Mouse (Mus musculus) heart, embryonic 14.5 days (tissue): Measurements from ENCODE around the gene Pin1rt1. TPM values are rescaled to one million over a fixed set of nuclear protein-coding genes. Genes with fewer than 3 reads are reported as not detected.

Experiments
- ATAC-seq: fragments of 200-750 bp; cut with Nextera tagmentation; 2 replicates; pipeline ENCODE4 v1.8.0; 2017; ENCODE audit warnings: low read depth, moderate TSS enrichment; ENCODE audit not compliant: insufficient number of reproducible peaks, insufficient read depth, low FRiP score
- H3K27ac ChIP-seq, 2 experiments: fragments of 200-500 bp in 1 of 2; fragments of 300-500 bp in 1 of 2; sonication (generic) in 1 of 2; replicated peaks in 1 of 2; 2 replicates each; pipeline ENCODE4 v1.5.1; 2012 to 2014; ENCODE audit warnings: low read depth in 2 of 2, low read length in 2 of 2, control low read depth in 1 of 2, mild to moderate bottlenecking in 1 of 2, mixed read lengths in 1 of 2; ENCODE audit not compliant: control insufficient read depth in 1 of 2, insufficient read depth in 1 of 2
- H3K27me3 ChIP-seq: fragments of 300-500 bp; sonication (generic); 2 replicates; pipeline ENCODE4 v1.6.1; 2014; ENCODE audit warnings: mild to moderate bottlenecking, low read length, control low read depth; ENCODE audit not compliant: control insufficient read depth, insufficient read depth
- H3K36me3 ChIP-seq: fragments of 300-500 bp; sonication (generic); 2 replicates; pipeline ENCODE4 v1.6.1; 2014; ENCODE audit warnings: mild to moderate bottlenecking, control low read depth, low read length, mixed read lengths; ENCODE audit not compliant: control insufficient read depth, insufficient read depth
- H3K4me1 ChIP-seq, 2 experiments: fragments of 200-500 bp in 1 of 2; fragments of 300-500 bp in 1 of 2; sonication (generic) in 1 of 2; 2 replicates each; pipeline ENCODE4 v1.6.1; 2012 to 2014; ENCODE audit warnings: low read length in 2 of 2, control low read depth in 1 of 2, mixed read lengths in 1 of 2; ENCODE audit not compliant: control insufficient read depth in 2 of 2, insufficient read depth in 2 of 2
- H3K4me2 ChIP-seq: fragments of 300-500 bp; sonication (generic); 2 replicates; pipeline ENCODE4 v1.6.1; 2014; ENCODE audit warnings: mild to moderate bottlenecking, low read length
- H3K4me3 ChIP-seq, 2 experiments: fragments of 200-500 bp in 1 of 2; fragments of 300-500 bp in 1 of 2; sonication (generic) in 1 of 2; 2 replicates each; pipeline ENCODE4 v1.5.1; 2012 to 2014; ENCODE audit warnings: low read length in 2 of 2, mild to moderate bottlenecking in 2 of 2, control low read depth in 1 of 2, low read depth in 1 of 2, moderate library complexity in 1 of 2; ENCODE audit not compliant: control insufficient read depth in 1 of 2, insufficient read depth in 1 of 2
- H3K9ac ChIP-seq: fragments of 300-500 bp; sonication (generic); 2 replicates; pipeline ENCODE4 v1.6.1; 2014; ENCODE audit warnings: mild to moderate bottlenecking, low read length
- H3K9me3 ChIP-seq: fragments of 300-500 bp; sonication (generic); 2 replicates; pipeline ENCODE4 v1.6.1; 2016; ENCODE audit warnings: low read length, control low read depth; ENCODE audit not compliant: control insufficient read depth
- WGBS: fragments of 180-500 bp; shearing (Covaris S2); extraction: QIAGEN DNeasy Blood & Tissue Kit; methylation state at CpG from one replicate; pipeline ENCODE4 v1.1.7; 2014; 5-methylcytosine and 5-hydroxymethylcytosine counted together
- polyA plus RNA-seq: library from polyadenylated mRNA; unstranded; fragments of >200 nt; fragmentation: Nextera tagmentation; extraction: Ambion mirVana; gene quantifications from 2 replicates; pipeline ENCODE4 v1.2.1, GENCODE M21; 2014

Gene Pin1rt1
- polyA plus RNA-seq, 1 experiment from 2014 or later: not detected

DNA sequence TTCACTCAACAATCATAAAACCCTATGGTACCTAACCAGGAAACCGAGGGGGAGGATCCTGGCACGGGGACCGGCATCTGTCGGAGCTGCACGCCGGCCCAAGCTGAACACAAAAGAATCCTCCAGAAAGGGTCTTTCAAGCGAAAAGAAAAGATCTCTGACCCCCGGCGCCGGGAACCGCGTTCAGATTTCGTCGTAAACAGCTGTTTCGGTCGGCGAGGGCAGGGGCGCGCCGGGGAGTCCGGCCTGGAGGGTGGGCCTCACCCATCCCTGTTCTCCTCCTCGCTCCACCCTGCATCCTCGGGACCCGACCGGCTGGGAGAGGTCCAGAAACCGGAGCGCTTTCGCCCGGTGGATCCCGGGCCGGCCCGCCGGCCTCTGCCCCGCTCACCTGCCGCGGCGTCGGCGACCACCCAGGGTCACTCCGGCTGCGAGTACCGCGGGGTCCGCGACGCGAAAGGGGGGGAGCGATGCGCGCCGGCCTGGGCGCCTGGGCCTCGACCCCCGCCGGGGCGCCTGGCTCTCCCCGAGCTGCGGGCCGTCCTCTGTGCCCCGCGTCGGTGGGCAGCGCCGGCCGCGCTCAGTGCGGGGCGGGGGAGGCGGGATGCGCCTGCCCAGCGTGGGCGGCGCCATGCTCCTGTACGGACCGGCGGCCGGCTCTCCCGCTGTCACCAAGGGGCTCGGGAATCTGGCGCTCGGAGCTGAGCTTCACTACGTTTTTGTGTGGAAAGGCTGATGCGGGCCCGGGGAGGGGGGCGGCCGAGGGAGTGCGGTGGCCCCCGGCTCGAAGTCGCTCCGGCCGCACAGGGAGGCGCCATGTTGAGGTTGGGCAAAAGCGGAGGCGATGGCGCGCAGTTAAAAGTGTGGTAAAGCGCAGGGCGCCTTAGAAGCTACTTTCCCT lies 4.3 kb downstream of the Pin1rt1 start, which contains the start of gene Tcp11l1:
Tcp11l1 (minus strand) TSS at position 585 of the 901 bp plus-strand sequence.
- ATAC-seq: peak; percentile 74; the same call in 1 of the 2 replicates
- Histone ChIP-seq H3K27ac (peak within 1 kb of the TSS; percentile 42 to 78), H3K9me3 (no peaks in the 10 kb centered on the region)

DNA sequence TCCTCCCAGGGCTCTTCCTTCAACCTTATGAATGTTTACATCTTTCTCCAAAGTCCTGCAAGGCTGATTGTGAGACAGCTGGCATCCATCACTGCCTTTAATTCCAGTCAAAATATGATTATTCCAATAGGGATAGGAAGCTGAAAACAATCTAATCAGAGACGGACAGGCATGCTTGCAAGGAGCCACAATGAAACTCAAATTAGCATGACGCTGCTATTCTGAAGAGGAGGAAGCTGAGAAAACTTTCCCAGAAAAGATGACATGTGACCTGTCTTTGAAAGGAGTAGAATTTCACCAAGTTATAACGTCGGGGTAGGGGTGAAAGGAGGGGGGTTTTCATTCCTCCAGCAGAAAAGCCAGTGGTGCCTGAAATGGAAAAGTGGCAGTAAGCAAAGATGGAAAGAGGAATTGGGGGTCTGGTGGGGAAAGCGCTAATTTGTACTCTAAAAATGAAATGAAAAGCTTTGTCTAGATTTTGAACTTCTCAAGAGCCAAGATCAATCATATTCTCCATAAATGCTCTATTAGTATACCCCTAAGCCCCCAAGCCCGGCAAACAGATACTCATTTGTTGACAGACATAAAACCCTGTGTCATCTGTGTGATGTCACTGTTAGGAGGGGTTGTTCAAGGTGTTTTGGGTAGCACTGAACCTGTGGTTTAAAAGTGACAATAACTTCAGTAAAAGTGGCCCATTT lies 5.4 kb downstream of the Pin1rt1 start:
- Histone ChIP-seq H3K36me3 (peaks cover 7% of the 10 kb centered on the region; the same call in 1 of the 2 replicates), H3K27me3 (no peaks in the 10 kb centered on the region), H3K4me1 (peaks cover 5 to 17% of the 10 kb centered on the region in 2 experiments), H3K27ac (no peak overlapping the region), H3K4me2 (peak overlapping the region; percentile 65), H3K4me3 (peak overlapping the region in 1 of 2 experiments; percentile 84; a peak in 2 of 4 replicates), H3K9me3 (no peaks in the 10 kb centered on the region), H3K9ac (no peak overlapping the region)
- ATAC-seq: no peak
- WGBS: 40% methylated on average over 6 of the region's 6 CpGs

More for the DNA sequence above, 4.3 kb downstream of the Pin1rt1 start, which contains the start of gene Tcp11l1:
- Histone ChIP-seq H3K36me3 (no peaks in the 10 kb centered on the region), H3K4me2 (peak within 1 kb of the TSS; percentile 65), H3K4me1 (peaks cover 5 to 17% of the 10 kb centered on the region in 2 experiments), H3K4me3 (peak within 1 kb of the TSS; percentile 84 to 89), H3K27me3 (no peaks in the 10 kb centered on the region), H3K9ac (peak within 1 kb of the TSS; percentile 82)
- under 1% methylated on average over 75 of the region's 99 CpGs for WGBS

DNA sequence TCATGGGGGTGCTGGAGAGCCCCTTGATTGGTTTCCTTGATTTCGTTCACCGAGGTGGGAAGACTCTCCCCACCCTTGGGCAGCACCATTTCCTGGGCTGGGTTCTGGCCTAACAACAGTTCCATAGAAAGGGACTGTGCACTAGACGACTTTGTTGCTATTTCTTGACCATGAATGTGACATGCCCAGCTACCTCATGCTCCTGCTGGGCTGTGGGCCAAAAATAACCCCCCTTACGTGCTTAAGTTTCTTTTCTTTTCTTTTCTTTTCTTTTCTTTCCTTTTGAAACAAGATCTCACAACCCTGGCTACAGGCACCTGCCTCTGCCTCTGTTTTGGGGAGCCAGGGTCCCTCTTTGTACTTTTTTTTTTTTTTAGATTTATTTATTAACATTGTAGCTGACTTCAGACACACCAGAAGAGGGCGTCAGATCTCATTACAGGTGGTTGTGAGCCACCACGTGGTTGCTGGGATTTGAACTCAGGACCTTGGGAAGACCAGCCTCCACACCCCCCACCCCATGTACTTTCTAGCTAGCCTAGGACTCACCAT lies 6.3 kb downstream of the Pin1rt1 start:
- Histone ChIP-seq H3K27me3 (no peaks in the 10 kb centered on the region), H3K4me2 (no peak overlapping the region), H3K36me3 (peaks cover 16% of the 10 kb centered on the region; the same call in 1 of the 2 replicates), H3K9ac (peak overlapping the region; percentile 3; the same call in 1 of the 2 replicates), H3K4me1 (peaks cover 5 to 17% of the 10 kb centered on the region in 2 experiments), H3K27ac (no peak overlapping the region; a peak in 1 of 4 replicates), H3K9me3 (no peaks in the 10 kb centered on the region), H3K4me3 (no peak overlapping the region)
- no peak for ATAC-seq
- 29% methylated on average over 6 of the region's 6 CpGs for WGBS

DNA sequence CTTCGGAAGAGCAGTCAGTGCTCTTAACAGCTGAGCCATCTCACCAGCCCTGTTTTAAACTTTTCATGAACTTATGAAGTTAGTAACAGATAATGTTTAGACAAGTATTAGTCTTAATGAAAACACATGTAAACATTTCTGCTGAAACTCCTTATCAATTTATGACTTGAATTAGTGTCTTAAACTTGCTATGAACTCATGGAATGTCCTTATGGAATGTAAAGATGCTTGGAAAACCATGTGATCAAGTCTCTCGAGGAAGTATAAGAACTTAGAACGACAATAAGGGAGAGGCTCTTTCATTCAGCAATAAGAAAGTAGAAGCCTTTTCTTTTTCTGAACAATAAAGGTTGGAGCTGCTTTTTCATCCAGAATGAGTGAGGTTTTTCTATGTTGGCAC lies 11.8 kb downstream of the Pin1rt1 start:
- ATAC-seq: no peak
- no peak overlapping the region for H3K9ac ChIP-seq
- H3K4me2 ChIP-seq: no peak overlapping the region
- no peak overlapping the region for H3K27ac ChIP-seq
- H3K9me3 ChIP-seq: no peaks in the 10 kb centered on the region
- WGBS: 86% methylated on average over 3 of the region's 3 CpGs
- H3K4me3 ChIP-seq: no peak overlapping the region
- H3K27me3 ChIP-seq: no peaks in the 10 kb centered on the region
- peaks cover 25% of the 10 kb centered on the region; the same call in 1 of the 2 replicates for H3K36me3 ChIP-seq
- no peaks in the 10 kb centered on the region; a peak in 1 of 4 replicates for H3K4me1 ChIP-seq

DNA sequence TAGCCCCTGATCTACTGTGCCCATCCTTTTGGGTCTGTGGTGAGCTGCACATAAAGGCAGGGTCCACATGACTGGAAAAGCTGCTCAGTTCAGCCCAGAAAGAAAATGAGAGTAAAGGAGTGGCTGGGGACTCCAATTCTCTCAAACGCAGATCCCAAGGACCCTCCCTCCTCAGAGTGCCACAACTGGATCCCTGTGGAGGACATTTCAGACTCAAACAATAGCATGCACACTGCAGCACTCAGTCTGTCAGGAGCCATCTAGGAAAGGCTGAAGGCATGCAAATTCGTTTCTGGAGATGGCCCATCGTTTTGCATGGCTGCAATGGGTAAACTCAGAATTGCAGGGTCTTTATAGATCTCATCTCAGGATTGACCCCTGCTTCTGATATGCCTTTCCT lies 13.0 kb downstream of the Pin1rt1 start:
- ATAC-seq: no peak
- no peak overlapping the region for H3K4me2 ChIP-seq
- peaks cover 25% of the 10 kb centered on the region; the same call in 1 of the 2 replicates for H3K36me3 ChIP-seq
- no peaks in the 10 kb centered on the region for H3K4me1 ChIP-seq
- no peak overlapping the region for H3K27ac ChIP-seq
- H3K27me3 ChIP-seq: no peaks in the 10 kb centered on the region
- no peaks in the 10 kb centered on the region for H3K9me3 ChIP-seq
- H3K9ac ChIP-seq: no peak overlapping the region
- H3K4me3 ChIP-seq: no peak overlapping the region
- 80% methylated on average over 3 of the region's 3 CpGs for WGBS

DNA sequence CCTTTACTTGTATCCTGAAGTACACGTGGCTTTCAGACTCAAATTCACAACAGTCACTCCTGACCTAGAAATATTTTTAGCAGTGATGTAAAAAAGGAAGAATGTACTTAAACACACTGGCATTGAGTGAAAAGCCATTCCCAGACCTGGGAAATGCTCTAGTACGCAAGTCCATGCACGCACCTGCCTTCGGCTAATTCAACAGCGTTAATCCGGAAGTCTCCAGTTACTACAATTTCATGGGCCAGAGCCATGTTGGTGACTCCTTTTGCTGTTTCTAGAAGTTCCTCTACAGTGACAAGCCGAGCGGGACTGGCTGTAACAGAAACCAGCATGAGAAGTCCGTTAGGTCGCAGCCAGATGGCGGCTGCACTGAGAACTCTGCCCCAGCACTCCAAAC lies 16.5 kb downstream of the Pin1rt1 start:
- Histone ChIP-seq H3K4me2 (no peak overlapping the region), H3K27ac (no peak overlapping the region), H3K4me1 (no peaks in the 10 kb centered on the region), H3K9me3 (no peaks in the 10 kb centered on the region), H3K27me3 (no peaks in the 10 kb centered on the region), H3K4me3 (no peak overlapping the region), H3K9ac (no peak overlapping the region), H3K36me3 (peaks cover 10% of the 10 kb centered on the region; the same call in 1 of the 2 replicates)
- ATAC-seq: no peak
- WGBS: 80% methylated on average over 11 of the region's 11 CpGs

DNA sequence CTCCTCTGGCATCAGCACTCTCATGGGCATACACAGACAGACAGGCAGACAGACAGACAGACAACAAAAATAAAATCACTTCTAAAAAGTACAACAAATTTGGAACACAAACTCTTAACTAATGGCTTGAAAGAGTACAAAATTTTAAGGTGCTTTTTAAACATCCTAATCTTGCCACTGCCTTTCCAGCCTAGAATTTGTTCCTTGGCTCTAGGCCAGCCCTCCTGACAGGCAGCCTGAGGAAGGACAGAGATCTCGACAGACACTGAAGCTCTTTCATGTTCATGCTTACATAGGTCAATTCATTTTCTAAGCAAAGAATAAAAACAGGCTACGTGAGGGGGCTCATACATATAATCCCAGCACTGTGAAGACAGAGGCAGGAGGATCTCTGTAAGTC lies 23.6 kb downstream of the Pin1rt1 start:
- no peak for ATAC-seq
- 29% methylated on average over 2 of the region's 2 CpGs for WGBS

More for the DNA sequence above, 23.6 kb downstream of the Pin1rt1 start:
- H3K4me3 ChIP-seq: no peak overlapping the region
- no peak overlapping the region for H3K9ac ChIP-seq
- no peak overlapping the region for H3K27ac ChIP-seq
- H3K36me3 ChIP-seq: 0 out of 2 replicates have a peak, but pooled peaks cover 3% of the 10 kb centered on the region
- H3K4me1 ChIP-seq: peaks cover 4% of the 10 kb centered on the region in 2 experiments; a peak in 2 of 4 replicates
- H3K9me3 ChIP-seq: no peaks in the 10 kb centered on the region
- no peak overlapping the region for H3K4me2 ChIP-seq
- H3K27me3 ChIP-seq: no peaks in the 10 kb centered on the region
